Mouse (Mus musculus) adrenal gland, postnatal 36 days (tissue): ENCODE measurements around the gene Gm44502. TPM values are rescaled to one million over a fixed set of nuclear protein-coding genes. Genes with fewer than 3 reads are reported as not detected.

Source experiments
- total RNA-seq, 2 experiments: library from RNA; stranded (reverse); gene quantifications; 2 replicates each; pipeline ENCODE4 v1.2.3; 2021

The Gm44502 gene
- total RNA-seq, 2 experiments from 2014 or later, result 1.4 TPM; not detected in 1

Other genes with a start within 250 kb of the Gm44502 start
- gene Plxnb2, start 248.9 kb downstream of the Gm44502 start, total RNA-seq, result 100 to 1,000 TPM; 110 to 130 TPM
- 1 to 10 TPM; 4.9 to 5.2 TPM for gene Dennd6b, start 233.2 kb downstream of the Gm44502 start, total RNA-seq
- gene Ppp6r2, start 218.1 kb downstream of the Gm44502 start, total RNA-seq, result 10 to 100 TPM; 39.6 to 49.0 TPM
- gene Sbf1, start 114.4 kb downstream of the Gm44502 start, total RNA-seq, result 10 to 100 TPM; 76.7 to 88.9 TPM
- not detected for gene Adm2, start 107.0 kb downstream of the Gm44502 start, total RNA-seq
- gene Miox, start 95.3 kb downstream of the Gm44502 start, total RNA-seq, result not detected
- gene Lmf2, start 74.0 kb downstream of the Gm44502 start, total RNA-seq, result 10 to 100 TPM; 36.8 to 38.2 TPM
- 10 to 100 TPM; 83.1 to 87.5 TPM for gene Ncaph2, start 74.0 kb downstream of the Gm44502 start, total RNA-seq
- 10 to 100 TPM; 29.7 to 32.4 TPM for gene Sco2, start 55.9 kb downstream of the Gm44502 start, total RNA-seq
- gene Tymp, start 52.7 kb downstream of the Gm44502 start, total RNA-seq, result under 1 TPM; 0.33 to 0.56 TPM
- not detected for gene Odf3b, start 50.4 kb downstream of the Gm44502 start, total RNA-seq
- gene Klhdc7b, start 44.8 kb downstream of the Gm44502 start, total RNA-seq, result not detected
- not detected for gene Syce3, start 19.2 kb downstream of the Gm44502 start, total RNA-seq
- 100 to 1,000 TPM in 1 of 2 experiments, 10 to 100 TPM in 1; 84.6 to 143 TPM for gene Cpt1b, start 3.8 kb downstream of the Gm44502 start, total RNA-seq
- gene C730034F03Rik, start 107 bp downstream of the Gm44502 start, total RNA-seq, result 1 to 10 TPM; 1.3 to 1.4 TPM
- gene Chkb, start 212 bp upstream of the Gm44502 start, total RNA-seq, result 10 to 100 TPM; 57.8 to 63.2 TPM
- gene Mapk8ip2, start 24.2 kb upstream of the Gm44502 start, total RNA-seq, result 1 to 10 TPM; 6.6 to 8.5 TPM
- gene Arsa, start 47.7 kb upstream of the Gm44502 start, total RNA-seq, result 10 to 100 TPM; 20.7 to 22.4 TPM
- gene Shank3, start 69.9 kb upstream of the Gm44502 start, total RNA-seq, result 10 to 100 TPM; 30.7 to 51.0 TPM
- gene Acr, start 138.6 kb upstream of the Gm44502 start, total RNA-seq, result not detected
- gene Rabl2, start 162.2 kb upstream of the Gm44502 start, total RNA-seq, result 10 to 100 TPM in 1 of 2 experiments, 1 to 10 TPM in 1; 8.4 to 10.9 TPM